Mouse (Mus musculus) adrenal gland, postnatal 4 days (tissue): ENCODE measurements around the gene Gm10663. TPM values are rescaled to one million over a fixed set of nuclear protein-coding genes. Genes with fewer than 3 reads are reported as not detected.

Source experiments
- DNase-seq, 2 experiments: peaks; one replicate each; pipeline ENCODE4 v3.0.0; 2021 to 2022; ENCODE audit warnings: low spot score in 2 of 2, mixed read lengths in 2 of 2
- long read RNA-seq, 2 experiments: library from polyadenylated mRNA; stranded (forward); transcript quantifications; one replicate each; pipeline ENCODE4 v2.0.0; 2021
- total RNA-seq, 2 experiments: library from RNA; stranded (reverse); gene quantifications; 2 replicates each; pipeline ENCODE4 v1.2.3; 2021

Gm10663 gene
- total RNA-seq, result not detected
- long read RNA-seq, experiment 1, result 0 reads
- long read RNA-seq, experiment 2, result 0 reads

DNA sequence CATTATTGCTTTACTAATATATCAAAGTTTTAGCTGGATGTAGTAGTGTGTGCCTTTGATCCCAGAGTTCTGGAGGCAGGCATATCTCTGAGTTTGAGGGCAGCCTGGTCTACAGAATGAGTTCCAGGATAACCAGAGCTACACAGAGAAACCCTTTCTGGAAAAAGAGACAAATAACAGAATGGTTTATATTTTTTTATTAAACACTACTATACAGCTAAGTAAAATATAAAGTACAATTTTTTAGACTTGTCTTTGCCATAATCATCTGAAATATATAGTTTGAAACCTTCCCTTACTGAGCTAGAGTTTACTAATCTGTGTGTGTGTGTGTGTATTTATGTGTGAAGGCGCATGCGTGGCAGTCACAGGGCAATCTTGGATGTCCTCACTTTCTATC is at the start of gene Gm10663:
Gm10663 (plus strand) TSS at position 301 of the 400 bp plus-strand sequence.
- no peak for DNase-seq

DNA sequence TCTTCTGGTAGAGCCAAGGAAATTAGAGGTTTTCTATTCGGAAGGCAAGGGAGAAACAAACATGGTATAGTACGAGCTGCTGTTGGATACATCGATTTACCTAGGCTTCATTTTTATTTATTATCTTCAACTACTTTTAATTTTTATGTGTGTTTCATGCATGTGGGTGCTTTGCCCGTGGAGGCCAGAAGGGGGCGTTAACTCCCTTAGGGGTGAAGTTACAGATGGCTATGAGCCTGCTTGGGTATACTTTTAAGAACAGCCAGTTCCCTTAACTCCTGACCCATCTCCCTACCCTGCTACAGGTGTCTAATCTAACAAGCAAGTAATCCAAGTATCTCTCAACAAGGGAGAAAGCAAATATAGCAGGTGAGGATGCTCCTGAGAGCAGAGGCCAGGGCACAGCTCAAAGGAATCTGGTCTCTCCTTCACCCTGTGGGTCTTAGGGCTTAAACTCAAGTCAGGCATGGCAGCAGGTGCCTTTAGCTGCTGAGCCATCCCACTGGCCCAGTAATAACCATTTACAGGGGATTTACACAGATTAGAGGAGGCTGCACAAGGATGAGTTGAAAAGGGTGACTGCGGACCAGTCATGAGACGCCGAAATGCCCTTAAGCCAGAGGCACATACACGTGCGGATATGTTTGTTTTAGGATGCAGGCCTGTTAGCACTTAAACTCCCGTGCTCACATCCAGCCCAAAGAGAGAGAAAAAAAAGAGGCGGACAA is 45.7 kb upstream of the Gm10663 start:
- no peak for DNase-seq

DNA sequence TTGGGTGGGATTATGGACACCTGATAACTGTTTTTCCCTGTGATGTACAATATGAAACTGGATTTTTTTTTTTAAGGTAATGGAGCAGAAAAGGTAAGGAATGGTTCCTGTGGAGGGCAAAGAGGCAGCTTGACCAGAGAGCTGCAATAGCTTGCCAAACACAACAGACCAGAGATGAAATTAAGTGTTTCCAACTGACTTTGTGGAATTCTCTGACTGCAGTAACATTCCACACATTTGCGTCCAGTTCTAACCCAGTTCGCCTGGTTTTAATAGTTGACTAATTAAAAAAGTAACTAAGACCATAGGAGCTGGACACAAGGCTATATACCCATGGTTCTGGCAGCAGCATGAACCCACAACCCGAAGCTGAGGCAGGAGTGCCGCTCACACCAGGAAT is 45.1 kb upstream of the Gm10663 start:
- DNase-seq, result no peak

DNA sequence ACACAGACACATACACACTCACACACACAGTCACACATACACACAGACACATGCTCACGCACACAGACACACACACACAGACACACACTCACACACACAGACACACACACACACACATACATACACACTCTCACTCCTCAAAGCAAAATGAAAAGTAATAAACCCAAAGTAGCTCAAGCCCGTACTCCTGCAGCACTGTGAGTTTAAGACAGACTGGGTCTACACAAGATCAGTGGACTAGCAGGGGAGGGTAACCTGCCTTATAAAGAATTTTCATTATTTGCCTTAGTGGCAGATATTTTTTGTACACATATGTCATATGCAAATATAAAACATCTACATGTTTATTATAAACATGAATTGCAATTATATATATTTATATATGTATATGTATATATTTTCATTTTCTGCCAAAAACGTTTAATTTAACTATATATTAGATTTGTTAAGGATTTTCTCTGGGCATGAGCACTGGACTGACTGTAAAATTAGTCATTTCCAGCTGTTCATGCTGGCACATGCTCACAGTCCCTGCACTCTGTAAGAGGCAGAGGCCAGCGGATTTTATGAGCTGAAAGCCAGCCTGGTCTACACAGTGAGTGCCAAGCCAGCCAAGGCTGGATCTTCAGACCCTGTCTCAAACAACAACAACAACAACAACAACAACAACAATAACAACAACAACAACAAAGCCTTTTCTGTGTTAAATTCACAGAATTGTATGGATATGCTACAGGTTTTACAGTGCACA is 43.9 kb upstream of the Gm10663 start:
- no peak for DNase-seq

DNA sequence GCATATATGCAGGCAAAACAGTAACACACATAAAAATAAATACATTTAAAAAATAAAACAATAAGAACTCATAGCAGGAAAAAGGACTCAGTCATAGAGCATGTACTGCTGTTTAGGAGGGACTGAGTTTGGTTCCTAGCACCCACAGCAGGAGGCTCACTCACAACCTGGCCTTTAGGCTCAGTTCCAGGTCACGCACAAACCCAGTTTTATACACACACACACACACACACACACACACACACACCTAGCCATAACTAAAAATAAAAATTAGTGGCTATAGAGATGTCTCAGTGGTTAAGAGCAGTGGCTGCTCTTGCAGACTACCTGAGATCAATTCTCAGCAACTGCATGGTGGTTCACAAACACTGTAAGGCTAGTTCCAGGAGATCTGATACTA is 42.7 kb upstream of the Gm10663 start:
- DNase-seq, result no peak

DNA sequence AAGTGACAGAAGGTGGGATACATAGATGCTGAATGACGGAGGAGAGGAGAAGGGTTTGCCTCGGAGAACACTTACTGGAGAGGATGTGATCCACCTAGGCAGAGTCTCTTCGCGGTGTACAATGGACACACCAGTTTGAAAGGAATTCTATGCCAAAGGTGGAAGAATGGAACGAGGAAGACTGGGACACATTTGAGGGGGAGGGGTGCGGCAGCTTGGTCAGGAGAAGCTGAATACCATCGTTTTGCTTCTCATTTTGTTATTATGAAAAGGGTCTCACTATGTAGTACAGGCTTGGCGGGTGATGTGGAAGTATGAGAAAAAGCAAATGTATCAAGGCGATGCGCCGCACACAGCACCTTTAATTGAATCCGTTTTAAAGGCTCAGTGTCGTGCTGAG is 41.8 kb upstream of the Gm10663 start:
- DNase-seq, result no peak

DNA sequence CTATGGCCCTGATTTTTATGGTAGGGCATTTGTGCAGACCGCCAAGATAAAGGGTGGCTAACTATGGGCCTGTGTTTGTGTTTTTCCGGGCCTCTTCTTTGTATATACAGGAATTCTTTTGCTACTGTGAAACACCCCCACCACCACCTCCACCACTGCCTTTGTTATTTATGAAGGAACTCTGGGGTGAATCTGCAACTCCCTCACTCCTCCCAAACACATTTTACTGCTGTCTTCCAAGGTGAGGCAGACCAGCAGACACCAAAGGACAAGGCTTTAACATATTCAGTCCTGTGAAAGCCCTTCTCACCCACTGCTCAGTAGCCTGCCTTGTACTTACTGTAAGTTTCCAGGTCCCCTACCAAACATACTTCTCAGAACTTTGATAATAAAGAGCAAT is 40.7 kb upstream of the Gm10663 start:
- DNase-seq, result no peak

DNA sequence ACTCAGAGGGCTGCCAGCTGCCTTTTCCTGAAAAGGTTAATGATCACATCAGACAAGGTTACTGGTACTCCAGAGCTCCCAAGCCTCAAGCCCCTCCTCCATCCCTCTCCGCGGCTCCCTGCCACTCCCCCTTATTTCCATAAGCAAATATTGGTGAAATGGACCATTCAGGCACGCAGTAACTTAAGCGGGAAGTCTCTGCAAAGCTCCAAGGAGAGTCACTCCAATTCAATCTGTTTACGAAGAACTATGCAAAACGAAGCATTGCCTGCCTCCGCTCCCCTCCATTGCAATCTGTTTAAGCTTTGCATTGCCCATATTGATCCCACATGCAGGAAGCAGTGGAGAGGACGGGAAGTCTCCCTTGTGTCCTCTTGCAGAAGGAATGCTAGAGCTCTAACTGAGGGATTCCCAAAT is 37.7 kb upstream of the Gm10663 start, which contains the start of gene Apela:
Apela (minus strand) TSS at position 220 of the 417 bp plus-strand sequence.
- DNase-seq, result no peak

DNA sequence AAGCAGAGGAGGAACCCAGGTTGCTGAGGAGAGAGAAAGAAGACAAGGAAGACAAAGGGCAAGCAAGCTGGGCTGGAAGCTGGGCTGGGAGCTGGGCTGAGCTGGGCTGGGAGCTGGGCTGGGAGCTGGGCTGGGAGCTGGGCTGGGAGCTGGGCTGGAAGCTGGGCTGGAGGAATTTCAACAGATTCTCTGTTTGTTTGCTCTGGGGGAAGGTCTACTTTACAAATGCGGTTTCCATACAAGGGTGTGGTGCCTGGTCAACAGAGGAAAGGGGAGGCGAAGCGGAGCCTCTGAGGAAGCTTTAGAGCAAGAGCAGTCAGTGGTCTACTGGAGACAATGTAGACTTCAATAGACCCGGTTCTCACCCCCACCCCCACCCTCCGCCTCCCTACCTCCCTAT is 28.3 kb upstream of the Gm10663 start:
- DNase-seq, result no peak

DNA sequence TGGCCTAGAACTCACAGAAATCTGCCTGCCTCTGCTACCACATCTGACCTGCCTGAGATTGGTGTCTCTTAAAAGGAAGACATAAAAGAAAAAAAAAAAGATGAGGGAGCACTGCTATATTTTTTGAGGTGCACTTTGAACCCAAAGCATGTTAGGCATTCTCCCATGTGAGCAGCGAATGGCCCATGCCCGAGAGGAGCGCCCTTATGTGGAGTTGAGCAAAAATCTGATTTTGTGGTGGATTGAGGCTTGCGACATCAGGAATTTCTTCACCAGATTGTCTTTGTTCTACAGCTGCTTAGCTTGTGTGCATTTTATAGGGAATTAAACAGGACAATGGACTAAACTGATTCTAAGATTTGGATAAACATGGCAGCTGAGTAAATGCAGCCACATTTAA is 27.6 kb upstream of the Gm10663 start:
- no peak for DNase-seq

DNA sequence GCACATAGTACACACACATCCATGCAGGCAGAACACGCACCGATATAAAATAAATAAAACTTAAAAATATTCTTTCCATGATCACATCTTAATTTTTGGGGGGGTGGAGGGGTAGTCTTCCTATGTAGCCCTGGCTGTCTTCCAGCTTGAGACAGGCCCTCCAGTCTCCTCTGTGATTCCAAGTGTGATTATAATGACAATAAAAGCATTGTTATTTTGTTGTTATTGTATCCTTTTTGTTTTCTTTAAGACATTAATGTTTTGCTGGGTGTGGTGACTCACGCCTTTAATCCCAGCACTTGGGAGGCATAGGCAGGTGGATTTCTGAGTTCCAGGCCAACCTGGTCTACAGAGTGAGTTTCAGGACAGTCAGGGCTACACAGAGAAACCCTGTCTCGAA is 27.0 kb upstream of the Gm10663 start:
- no peak for DNase-seq

DNA sequence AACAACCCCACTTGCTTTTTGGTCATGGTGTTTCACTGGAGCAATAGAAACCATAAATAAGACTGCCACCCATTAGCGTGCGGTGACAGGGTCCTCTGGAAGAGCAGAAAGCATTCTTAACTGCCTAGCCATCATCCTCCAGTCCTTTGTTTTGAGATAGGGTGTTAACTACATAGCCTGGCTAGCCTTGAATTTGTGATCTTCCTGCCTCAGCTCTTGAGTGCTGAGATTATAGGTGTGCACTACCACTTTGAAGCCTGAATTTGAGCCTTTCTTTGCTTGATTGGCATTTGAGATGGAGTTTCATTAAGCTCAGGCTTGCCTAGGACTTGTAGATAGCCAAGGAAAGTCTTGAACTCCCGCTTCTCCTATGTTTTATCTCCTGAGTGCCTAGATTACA is 21.3 kb upstream of the Gm10663 start:
- no peak for DNase-seq

DNA sequence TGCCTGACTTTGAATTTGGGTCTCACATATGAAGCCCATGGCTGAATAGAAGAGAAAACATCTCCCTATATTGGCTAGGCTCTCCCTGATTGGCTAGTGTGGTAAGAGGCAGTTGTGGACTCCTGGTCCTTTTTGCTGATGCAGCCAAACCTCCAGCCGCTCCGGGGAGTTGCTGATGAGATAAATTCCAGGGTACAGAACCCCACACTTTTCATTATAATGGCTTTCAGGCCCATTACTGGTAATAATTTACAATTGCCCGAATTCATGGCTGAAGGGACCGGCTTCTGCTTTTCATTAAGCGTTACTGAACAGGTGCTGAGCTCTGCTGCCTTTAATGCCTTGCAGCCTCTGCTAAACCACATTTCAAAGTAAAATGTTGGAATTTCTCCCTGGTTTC is 20.9 kb upstream of the Gm10663 start:
- no peak for DNase-seq

DNA sequence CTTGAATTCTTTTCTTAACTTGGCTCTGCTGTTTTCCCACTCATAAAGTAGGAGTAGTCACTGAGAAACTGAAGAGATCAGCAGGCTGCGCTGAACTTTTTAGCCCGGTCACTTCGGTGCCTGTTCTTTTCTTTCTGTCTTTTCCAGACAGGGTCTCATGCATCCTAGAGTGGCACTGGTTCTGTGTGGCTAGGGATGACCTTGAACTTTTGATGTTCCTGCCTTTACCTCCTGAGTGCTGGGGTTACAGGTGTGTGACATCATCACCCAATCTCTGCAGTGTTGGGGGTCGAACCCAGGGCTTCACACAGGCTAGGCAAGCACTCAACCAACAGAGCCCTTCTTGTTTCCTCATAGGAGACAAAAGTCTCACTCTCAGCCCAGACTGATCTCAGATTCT is 18.1 kb upstream of the Gm10663 start:
- DNase-seq, result no peak

DNA sequence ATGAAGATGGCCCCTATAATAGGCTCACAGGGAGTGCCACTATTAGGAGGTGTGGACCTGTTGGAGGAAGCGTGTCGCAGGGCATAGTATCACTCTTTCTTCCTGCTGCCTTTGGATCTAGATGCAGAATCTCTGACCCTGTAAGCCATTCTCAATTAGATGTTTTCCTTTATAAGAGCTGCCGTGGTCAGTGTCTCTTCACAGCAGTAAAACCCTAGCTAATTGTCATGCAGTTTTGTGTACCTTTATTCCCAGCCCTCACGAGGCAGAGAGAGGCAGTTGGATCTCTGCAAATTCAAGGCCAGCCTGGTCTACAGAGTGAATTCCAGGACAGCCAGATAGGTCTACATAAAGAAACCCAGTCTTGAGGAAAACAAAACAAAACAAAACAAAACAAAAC is 12.6 kb upstream of the Gm10663 start:
- DNase-seq, result no peak

DNA sequence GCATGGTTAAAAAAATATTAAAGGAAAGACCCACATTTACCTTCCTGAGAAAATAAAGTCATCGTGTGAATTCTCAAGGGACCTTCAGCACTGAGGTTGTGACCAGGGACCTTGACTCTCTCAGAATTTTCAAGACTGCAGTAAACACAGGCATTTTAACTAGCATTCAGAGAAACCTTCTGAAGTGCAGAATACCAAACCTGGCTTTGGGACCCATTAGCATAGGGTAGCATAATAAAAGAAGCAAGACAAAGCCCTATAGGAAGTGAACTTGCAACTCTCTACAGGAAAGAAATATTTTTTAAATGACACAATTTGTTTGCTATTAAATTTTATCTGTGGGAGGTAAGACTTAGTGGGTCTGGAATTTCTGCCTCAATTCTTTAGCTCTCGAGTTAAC is 10.8 kb upstream of the Gm10663 start:
- DNase-seq, result no peak

DNA sequence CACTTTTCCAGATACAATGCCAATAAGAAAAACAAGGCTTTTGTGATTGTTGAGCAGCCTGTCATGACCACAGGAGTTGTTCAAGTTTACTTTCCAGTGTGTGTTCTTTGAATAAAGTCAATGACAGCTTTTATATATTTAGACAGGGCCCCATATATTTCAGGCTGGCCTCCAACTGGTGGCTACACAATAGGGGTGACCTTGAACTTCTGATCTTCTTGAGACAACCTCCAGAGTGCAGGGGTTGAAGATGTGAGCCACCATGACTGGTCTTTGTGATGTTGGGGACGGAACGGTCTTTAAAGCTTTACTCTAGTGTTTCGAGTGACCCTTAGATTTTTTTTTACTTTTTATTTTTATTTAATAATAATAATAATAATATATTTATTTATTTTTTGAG is 9.2 kb upstream of the Gm10663 start:
- no peak for DNase-seq

DNA sequence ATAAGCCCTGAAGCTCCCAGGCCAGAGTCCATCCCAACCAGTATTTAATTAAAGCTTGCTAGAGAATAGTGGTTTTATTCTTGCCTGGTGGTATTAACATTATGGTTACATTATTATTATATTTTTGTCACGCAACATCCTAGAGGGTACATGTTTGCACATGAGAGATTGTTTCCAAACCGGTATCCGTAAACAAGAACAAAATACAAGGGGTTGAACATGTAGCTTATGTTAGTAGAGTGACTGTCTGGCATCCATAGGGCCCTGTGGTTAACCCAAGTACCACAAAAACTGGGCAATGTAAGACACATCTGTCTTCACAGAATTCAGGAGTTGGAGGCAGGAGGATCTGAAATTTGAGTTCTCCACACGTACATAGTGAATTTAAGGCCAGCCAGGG is 7.8 kb upstream of the Gm10663 start:
- no peak for DNase-seq

DNA sequence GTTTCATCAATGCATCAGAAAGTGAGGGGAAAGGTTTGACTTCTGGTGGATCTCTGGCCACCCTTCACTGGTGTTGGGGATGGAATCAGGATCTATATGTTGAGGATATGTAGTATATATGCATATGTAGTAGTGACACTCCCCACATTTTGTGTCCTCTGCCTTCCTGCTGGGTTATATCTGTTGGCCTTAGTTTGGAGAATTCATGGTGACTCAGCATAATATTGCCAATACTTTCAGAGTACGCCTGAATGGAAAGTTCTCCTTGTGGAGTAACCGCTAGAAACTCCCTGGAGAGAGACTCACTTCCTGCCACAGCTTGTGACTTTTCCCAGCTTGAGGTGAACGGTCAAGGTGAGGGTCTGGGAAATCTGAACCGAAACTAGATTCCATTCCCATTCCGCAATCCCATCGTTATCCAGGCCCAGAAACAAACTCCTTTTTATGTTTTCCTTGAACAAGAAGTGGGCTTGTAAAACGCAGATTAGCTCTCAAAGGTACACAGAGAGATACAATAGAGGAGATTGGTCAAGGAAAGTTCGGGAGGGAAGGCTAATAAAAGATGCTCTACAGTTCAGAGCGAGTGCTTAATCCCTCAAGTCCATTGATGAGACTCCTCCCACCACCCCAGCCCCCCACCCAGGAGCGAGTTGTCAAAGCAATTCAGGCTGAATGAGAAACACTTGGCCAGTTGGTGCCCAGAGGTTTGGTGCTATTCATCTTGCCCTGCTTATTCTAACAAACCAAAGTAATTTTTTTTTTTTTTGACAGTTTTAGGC is 7.0 kb upstream of the Gm10663 start:
- DNase-seq, result no peak

DNA sequence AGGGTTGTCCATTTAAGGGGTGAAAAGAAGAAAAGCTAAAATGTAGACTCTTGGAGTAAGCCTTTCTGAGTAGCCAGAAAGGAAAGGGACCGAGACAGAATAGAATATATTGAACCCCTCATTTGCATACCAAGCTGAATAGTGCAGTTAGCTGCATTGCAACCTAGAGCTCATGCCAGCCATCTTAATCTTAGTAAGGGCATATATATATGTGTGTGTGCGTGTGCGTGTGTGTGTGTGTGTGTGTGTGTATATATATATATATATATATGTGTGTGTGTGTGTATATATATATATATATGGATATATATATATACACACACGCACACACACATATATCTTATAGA is 6.4 kb upstream of the Gm10663 start:
- DNase-seq, result no peak

DNA sequence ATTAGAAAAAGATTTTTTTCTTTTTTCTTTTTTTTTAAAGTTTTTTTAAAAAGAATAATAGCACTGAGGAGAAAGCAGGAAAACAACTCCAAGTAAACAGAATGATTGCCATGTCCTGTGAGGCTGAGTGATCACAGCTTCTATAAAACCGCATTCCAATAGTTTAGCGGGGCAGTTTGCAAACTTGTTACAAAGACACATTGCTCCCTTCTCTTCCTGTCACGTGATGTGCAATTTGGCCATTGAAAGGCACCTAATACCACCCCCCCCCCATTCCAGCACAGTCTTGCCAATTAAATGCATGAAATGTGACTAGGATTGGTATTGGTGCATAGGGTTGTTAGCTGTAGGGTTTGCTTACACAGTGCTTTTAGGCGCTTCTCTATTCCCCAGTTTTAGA is 3.8 kb upstream of the Gm10663 start:
- DNase-seq, result no peak

DNA sequence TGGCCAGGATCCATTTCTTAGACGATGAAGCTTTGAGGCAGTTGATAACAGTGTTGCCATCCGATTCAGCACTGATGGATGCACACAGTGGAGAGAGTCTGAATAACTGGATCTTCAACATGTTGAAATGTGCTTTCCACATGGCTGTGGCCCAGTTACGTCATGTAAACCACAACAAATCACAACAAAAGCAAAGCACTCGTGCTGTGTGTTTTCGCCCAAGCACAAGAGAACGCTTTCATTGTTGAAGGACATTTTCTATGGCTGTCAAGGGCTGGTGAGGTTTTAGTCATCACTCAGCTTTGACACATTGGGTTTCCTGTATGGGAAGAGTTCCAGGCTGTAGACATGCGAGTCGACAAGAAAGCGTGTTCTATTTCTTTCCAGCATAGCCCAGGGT is 5.9 kb downstream of the Gm10663 start:
- DNase-seq, result no peak
